Mouse (Mus musculus): ENCODE measurements at regions not wholly inside any gene's neighbourhood (a gene's known extent, or its start where the extent isn't known, plus 50 kb on each side); places are given as distances from the start of the nearest gene placed in this dataset.

- Histone ChIP-seq H3K4me2 (ENCODE audit: low read depth) (no peak overlapping the region), H3K36me3 (ENCODE audit: control insufficient read depth, insufficient read depth, low read length) (no peaks in the 10 kb centered on the region), H3K4me3 (ENCODE audit: low read depth, low read length) (no peak overlapping the region), H3K9me3 (ENCODE audit: control insufficient read depth, low read length) (no peaks in the 10 kb centered on the region), H3K9ac (ENCODE audit: low read length) (no peak overlapping the region), H3K27me3 (ENCODE audit: control insufficient read depth, insufficient read depth, low read length) (no peaks in the 10 kb centered on the region), H3K27ac (ENCODE audit: low read depth, low read length) (no peak overlapping the region), H3K4me1 (ENCODE audit: control insufficient read depth, insufficient read depth, low read length) (no peaks in the 10 kb centered on the region)
- 64% methylated on average over 4 of the region's 5 CpGs for WGBS
- ATAC-seq (ENCODE audit: insufficient read depth, low FRiP score, low TSS enrichment) (no peak), DNase-seq (ENCODE audit: low spot score) (no peak)
Measured at GRCm38 (mm10) chr16:76441803-76442448, 68.3 kb upstream of the Nrip1 start.

DNA sequence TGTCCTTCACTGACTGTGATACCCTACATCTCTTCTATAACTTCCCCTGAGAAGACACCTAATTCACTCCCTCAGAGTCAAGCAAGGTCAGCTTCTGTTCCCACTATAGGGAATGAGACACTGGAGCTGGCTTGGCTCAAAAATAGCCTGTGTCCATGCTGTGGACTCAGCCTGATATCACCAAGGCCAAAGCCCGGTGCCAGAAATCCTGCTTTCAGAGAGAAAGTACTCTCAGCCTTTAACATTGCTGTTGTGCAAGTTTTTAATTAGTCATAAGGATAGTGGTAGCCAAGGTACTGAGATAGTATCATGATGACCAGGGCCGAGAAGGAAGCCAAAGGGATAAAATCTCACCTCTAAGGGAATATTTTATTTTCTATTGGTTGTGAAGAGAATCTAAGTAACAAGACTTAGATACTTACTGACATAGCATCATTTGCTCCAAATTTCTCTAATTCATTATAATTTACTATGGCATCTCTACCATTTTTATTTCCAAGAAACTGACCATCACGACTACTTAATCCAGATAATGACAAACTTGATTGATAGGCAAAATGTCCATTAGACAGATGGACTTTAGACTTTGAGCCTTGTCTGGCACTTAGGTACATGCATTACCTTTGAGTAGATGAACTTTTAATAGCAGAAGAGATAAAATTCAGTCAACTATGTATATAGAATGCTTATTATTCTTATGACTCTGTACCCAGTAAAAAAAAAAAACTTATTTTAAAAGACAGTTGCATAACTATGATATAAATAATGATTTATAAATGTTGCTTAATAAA lies 64.7 kb upstream of the Nrip1 start:
- no peak overlapping the region for H3K27ac ChIP-seq (ENCODE audit: low read depth, low read length)
- no peak overlapping the region for H3K4me2 ChIP-seq (ENCODE audit: low read depth)
- DNase-seq (ENCODE audit: low spot score) (no peak), ATAC-seq (ENCODE audit: insufficient read depth, low FRiP score, low TSS enrichment) (no peak)
- no peak overlapping the region for H3K9ac ChIP-seq (ENCODE audit: low read length)
- H3K36me3 ChIP-seq (ENCODE audit: control insufficient read depth, insufficient read depth, low read length), result no peaks in the 10 kb centered on the region
- no peaks in the 10 kb centered on the region for H3K27me3 ChIP-seq (ENCODE audit: control insufficient read depth, insufficient read depth, low read length)
- WGBS, result 89% methylated on average over 3 of the region's 3 CpGs
- H3K4me1 ChIP-seq (ENCODE audit: control insufficient read depth, insufficient read depth, low read length), result no peaks in the 10 kb centered on the region
- H3K9me3 ChIP-seq (ENCODE audit: control insufficient read depth, low read length), result no peaks in the 10 kb centered on the region
- no peak overlapping the region for H3K4me3 ChIP-seq (ENCODE audit: low read depth, low read length)

DNA sequence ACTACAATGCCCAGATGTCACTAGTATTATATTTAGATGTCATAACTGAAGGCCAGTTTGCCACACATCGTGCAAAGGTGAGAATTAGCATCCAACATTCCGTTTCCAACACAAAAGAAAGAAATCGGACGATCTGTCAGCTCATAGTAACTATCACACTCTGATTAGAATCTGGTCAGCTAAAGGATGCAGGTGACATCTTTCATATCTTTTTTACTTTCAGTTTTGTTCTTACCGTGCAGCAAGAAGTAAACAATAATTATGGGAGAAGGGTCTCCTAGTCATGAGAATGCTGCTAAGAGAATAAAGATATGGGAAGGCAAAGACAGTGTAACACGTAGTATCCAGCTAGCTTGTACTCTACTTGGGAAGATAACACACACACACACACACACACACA lies 62.7 kb upstream of the Nrip1 start:
- no peak for DNase-seq (ENCODE audit: low spot score)
- Histone ChIP-seq H3K4me1 (ENCODE audit: control insufficient read depth, insufficient read depth, low read length) (no peaks in the 10 kb centered on the region), H3K27ac (ENCODE audit: low read depth, low read length) (no peak overlapping the region), H3K4me2 (ENCODE audit: low read depth) (no peak overlapping the region), H3K9ac (ENCODE audit: low read length) (no peak overlapping the region), H3K27me3 (ENCODE audit: control insufficient read depth, insufficient read depth, low read length) (no peaks in the 10 kb centered on the region), H3K4me3 (ENCODE audit: low read depth, low read length) (no peak overlapping the region), H3K36me3 (ENCODE audit: control insufficient read depth, insufficient read depth, low read length) (no peaks in the 10 kb centered on the region), H3K9me3 (ENCODE audit: control insufficient read depth, low read length) (no peaks in the 10 kb centered on the region)
- ATAC-seq (ENCODE audit: insufficient read depth, low FRiP score, low TSS enrichment), result no peak
- WGBS, result 94% methylated on average over 6 of the region's 6 CpGs

DNA sequence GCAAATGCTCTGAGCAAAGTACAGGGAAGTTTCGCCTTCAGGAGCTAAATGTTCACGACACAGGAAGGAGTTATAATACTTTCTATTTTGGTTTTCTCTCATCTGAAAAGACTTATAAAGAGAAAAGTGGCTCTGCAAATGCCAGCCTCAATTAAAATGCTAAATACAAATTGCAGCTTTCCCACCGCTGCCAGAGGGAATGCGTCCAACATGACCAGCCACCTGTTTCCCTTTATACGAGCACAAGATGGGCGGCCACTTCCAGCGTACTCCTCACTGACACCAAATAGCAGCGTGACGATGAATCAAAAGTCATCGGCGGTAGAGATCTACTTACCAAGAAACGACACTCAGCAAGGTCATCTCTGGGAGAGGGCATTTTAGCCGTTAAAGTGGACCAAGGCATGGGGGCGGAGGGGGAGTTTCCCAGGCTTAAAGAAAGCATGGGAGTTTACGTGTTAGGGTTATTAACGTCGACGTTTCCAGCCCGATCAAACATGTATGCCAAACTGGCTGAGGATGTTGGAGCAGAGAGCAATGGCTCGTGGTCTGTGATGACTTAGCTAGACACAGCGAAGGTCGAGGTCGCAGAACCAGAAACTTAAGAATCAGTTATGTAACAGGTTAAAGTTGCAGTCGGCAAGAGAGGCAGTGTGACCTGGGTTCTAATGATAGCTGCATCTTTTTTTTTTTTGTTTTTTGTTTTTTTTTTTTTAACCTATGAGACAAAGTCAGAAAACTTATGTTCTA lies 59.6 kb upstream of the Nrip1 start:
- no peaks in the 10 kb centered on the region for H3K36me3 ChIP-seq (ENCODE audit: control insufficient read depth, insufficient read depth, low read length)
- no peak overlapping the region for H3K4me2 ChIP-seq (ENCODE audit: low read depth)
- no peaks in the 10 kb centered on the region for H3K27me3 ChIP-seq (ENCODE audit: control insufficient read depth, insufficient read depth, low read length)
- ATAC-seq (ENCODE audit: insufficient read depth, low FRiP score, low TSS enrichment), result no peak
- H3K4me1 ChIP-seq (ENCODE audit: control insufficient read depth, insufficient read depth, low read length), result no peaks in the 10 kb centered on the region
- no peak overlapping the region for H3K4me3 ChIP-seq (ENCODE audit: low read depth, low read length)
- H3K9ac ChIP-seq (ENCODE audit: low read length), result no peak overlapping the region
- H3K27ac ChIP-seq (ENCODE audit: low read depth, low read length), result no peak overlapping the region
- no peak for DNase-seq (ENCODE audit: low spot score)
- WGBS, result 90% methylated on average over 24 of the region's 24 CpGs
- H3K9me3 ChIP-seq (ENCODE audit: control insufficient read depth, low read length), result no peaks in the 10 kb centered on the region

GRCm38 (mm10) chr16:76432304-76432703 lies 58.7 kb upstream of the Nrip1 start:
- H3K4me3 ChIP-seq (ENCODE audit: low read depth, low read length), result no peak overlapping the region
- WGBS, result 80% methylated on average over 9 of the region's 9 CpGs

GRCm38 (mm10) chr16:76429156-76429555 lies 55.5 kb upstream of the Nrip1 start:
- no peak for ATAC-seq (ENCODE audit: insufficient read depth, low FRiP score, low TSS enrichment)
- 91% methylated on average over 3 of the region's 3 CpGs for WGBS
- no peaks in the 10 kb centered on the region for H3K27me3 ChIP-seq (ENCODE audit: control insufficient read depth, insufficient read depth, low read length)

More at GRCm38 (mm10) chr16:76432304-76432703, 58.7 kb upstream of the Nrip1 start:
- H3K4me1 ChIP-seq (ENCODE audit: control insufficient read depth, insufficient read depth, low read length), result no peaks in the 10 kb centered on the region
- no peaks in the 10 kb centered on the region for H3K9me3 ChIP-seq (ENCODE audit: control insufficient read depth, low read length)
- H3K27ac ChIP-seq (ENCODE audit: low read depth, low read length), result no peak overlapping the region
- no peak overlapping the region for H3K4me2 ChIP-seq (ENCODE audit: low read depth)
- DNase-seq (ENCODE audit: low spot score), result no peak
- no peak for ATAC-seq (ENCODE audit: insufficient read depth, low FRiP score, low TSS enrichment)
- no peak overlapping the region for H3K9ac ChIP-seq (ENCODE audit: low read length)
- no peaks in the 10 kb centered on the region for H3K27me3 ChIP-seq (ENCODE audit: control insufficient read depth, insufficient read depth, low read length)
- H3K36me3 ChIP-seq (ENCODE audit: control insufficient read depth, insufficient read depth, low read length), result no peaks in the 10 kb centered on the region

GRCm38 (mm10) chr16:76423964-76424363 lies 50.3 kb upstream of the Nrip1 start:
- Histone ChIP-seq H3K4me3 (ENCODE audit: low read depth, low read length) (no peak overlapping the region), H3K36me3 (ENCODE audit: control insufficient read depth, insufficient read depth, low read length) (no peaks in the 10 kb centered on the region), H3K4me2 (ENCODE audit: low read depth) (no peak overlapping the region), H3K4me1 (ENCODE audit: control insufficient read depth, insufficient read depth, low read length) (no peaks in the 10 kb centered on the region), H3K9me3 (ENCODE audit: control insufficient read depth, low read length) (no peaks in the 10 kb centered on the region), H3K27ac (ENCODE audit: low read depth, low read length) (no peak overlapping the region), H3K9ac (ENCODE audit: low read length) (no peak overlapping the region), H3K27me3 (ENCODE audit: control insufficient read depth, insufficient read depth, low read length) (no peaks in the 10 kb centered on the region)
- no peak for DNase-seq (ENCODE audit: low spot score)
- WGBS, result 91% methylated on average over 14 of the region's 14 CpGs
- no peak for ATAC-seq (ENCODE audit: insufficient read depth, low FRiP score, low TSS enrichment)

More at GRCm38 (mm10) chr16:76429156-76429555, 55.5 kb upstream of the Nrip1 start:
- no peak overlapping the region for H3K27ac ChIP-seq (ENCODE audit: low read depth, low read length)
- no peak for DNase-seq (ENCODE audit: low spot score)
- H3K36me3 ChIP-seq (ENCODE audit: control insufficient read depth, insufficient read depth, low read length), result no peaks in the 10 kb centered on the region
- H3K9ac ChIP-seq (ENCODE audit: low read length), result no peak overlapping the region
- H3K9me3 ChIP-seq (ENCODE audit: control insufficient read depth, low read length), result no peaks in the 10 kb centered on the region
- no peak overlapping the region for H3K4me2 ChIP-seq (ENCODE audit: low read depth)
- H3K4me1 ChIP-seq (ENCODE audit: control insufficient read depth, insufficient read depth, low read length), result no peaks in the 10 kb centered on the region
- no peak overlapping the region for H3K4me3 ChIP-seq (ENCODE audit: low read depth, low read length)

Data from neural tube, embryonic 11.5 days (tissue).